Mouse (Mus musculus): ENCODE data around the gene C2cd3. TPM values are rescaled to one million over a fixed set of nuclear protein-coding genes. Genes with fewer than 3 reads are reported as not detected.

Gene C2cd3
- polyA plus RNA-seq, 1 experiment from 2014 or later: 34.2 TPM

GRCm38 (mm10) chr7:100468761-100469160, 96.7 kb downstream of the C2cd3 start:
- no peak overlapping the region for H3K9ac ChIP-seq (replicated peaks; ENCODE audit: low read depth, low read length)
- ATAC-seq (ENCODE audit: insufficient number of reproducible peaks, insufficient read depth, low FRiP score, low read depth): no peak
- H3K4me3 ChIP-seq (ENCODE audit: low read depth, low read length): no peak overlapping the region
- 90% methylated on average over 6 of the region's 6 CpGs for WGBS
- no peak overlapping the region for H3K27ac ChIP-seq (ENCODE audit: low read length)
- no peaks in the 10 kb centered on the region for H3K27me3 ChIP-seq (ENCODE audit: control insufficient read depth, insufficient read depth, low read length)
- H3K4me1 ChIP-seq (ENCODE audit: control insufficient read depth, insufficient read depth, low read length): peaks cover 6% of the 10 kb centered on the region
- H3K4me2 ChIP-seq (replicated peaks; ENCODE audit: low read depth, low read length): no peak overlapping the region
- peaks cover 10% of the 10 kb centered on the region; the same call in 1 of the 2 replicates for H3K36me3 ChIP-seq (ENCODE audit: control insufficient read depth, insufficient read depth, low read length)
- H3K9me3 ChIP-seq (ENCODE audit: control insufficient read depth, low read depth, low read length): no peaks in the 10 kb centered on the region

- Histone ChIP-seq H3K9ac (replicated peaks; ENCODE audit: low read depth, low read length) (no peak overlapping the region), H3K4me2 (replicated peaks; ENCODE audit: low read depth, low read length) (no peak overlapping the region), H3K27ac (ENCODE audit: low read length) (no peak overlapping the region), H3K9me3 (ENCODE audit: control insufficient read depth, low read depth, low read length) (no peaks in the 10 kb centered on the region), H3K4me1 (ENCODE audit: control insufficient read depth, insufficient read depth, low read length) (peaks cover 6% of the 10 kb centered on the region), H3K36me3 (ENCODE audit: control insufficient read depth, insufficient read depth, low read length) (peaks cover 7% of the 10 kb centered on the region; the same call in 1 of the 2 replicates), H3K4me3 (ENCODE audit: low read depth, low read length) (no peak overlapping the region), H3K27me3 (ENCODE audit: control insufficient read depth, insufficient read depth, low read length) (no peaks in the 10 kb centered on the region)
- WGBS: 88% methylated on average over 1 of the region's 1 CpGs
- ATAC-seq (ENCODE audit: insufficient number of reproducible peaks, insufficient read depth, low FRiP score, low read depth): no peak
Observed at GRCm38 (mm10) chr7:100469502-100469901, 97.5 kb downstream of the C2cd3 start.

- Histone ChIP-seq H3K36me3 (ENCODE audit: control insufficient read depth, insufficient read depth, low read length) (peaks cover 7% of the 10 kb centered on the region; the same call in 1 of the 2 replicates), H3K27ac (ENCODE audit: low read length) (no peak overlapping the region)
- WGBS: 88% methylated on average over 11 of the region's 11 CpGs
Observed at GRCm38 (mm10) chr7:100470796-100471406, 98.9 kb downstream of the C2cd3 start.

GRCm38 (mm10) chr7:100471407-100471797, 99.4 kb downstream of the C2cd3 start:
- no peak for ATAC-seq (ENCODE audit: insufficient number of reproducible peaks, insufficient read depth, low FRiP score, low read depth)
- H3K9me3 ChIP-seq (ENCODE audit: control insufficient read depth, low read depth, low read length): no peaks in the 10 kb centered on the region
- 81% methylated on average over 1 of the region's 1 CpGs for WGBS

More at GRCm38 (mm10) chr7:100470796-100471406, 98.9 kb downstream of the C2cd3 start:
- Histone ChIP-seq H3K9me3 (ENCODE audit: control insufficient read depth, low read depth, low read length) (no peaks in the 10 kb centered on the region), H3K9ac (replicated peaks; ENCODE audit: low read depth, low read length) (no peak overlapping the region), H3K4me2 (replicated peaks; ENCODE audit: low read depth, low read length) (no peak overlapping the region), H3K4me1 (ENCODE audit: control insufficient read depth, insufficient read depth, low read length) (no peaks in the 10 kb centered on the region; the same call in 1 of the 2 replicates), H3K4me3 (ENCODE audit: low read depth, low read length) (no peak overlapping the region), H3K27me3 (ENCODE audit: control insufficient read depth, insufficient read depth, low read length) (no peaks in the 10 kb centered on the region)
- no peak for ATAC-seq (ENCODE audit: insufficient number of reproducible peaks, insufficient read depth, low FRiP score, low read depth)

GRCm38 (mm10) chr7:100472777-100473176, 100.7 kb downstream of the C2cd3 start, which contains the start of gene Ucp3:
Gene Ucp3 (plus strand): TSS chr7:100472990.
- peaks cover 7% of the 10 kb centered on the region; the same call in 1 of the 2 replicates for H3K36me3 ChIP-seq (ENCODE audit: control insufficient read depth, insufficient read depth, low read length)
- 80% methylated on average over 6 of the region's 6 CpGs for WGBS
- H3K27ac ChIP-seq (ENCODE audit: low read length): no peak within 1 kb of the TSS
- H3K9me3 ChIP-seq (ENCODE audit: control insufficient read depth, low read depth, low read length): no peaks in the 10 kb centered on the region
- H3K4me1 ChIP-seq (ENCODE audit: control insufficient read depth, insufficient read depth, low read length): no peaks in the 10 kb centered on the region
- no peaks in the 10 kb centered on the region for H3K27me3 ChIP-seq (ENCODE audit: control insufficient read depth, insufficient read depth, low read length)
- no peak for ATAC-seq (ENCODE audit: insufficient number of reproducible peaks, insufficient read depth, low FRiP score, low read depth)
- H3K4me3 ChIP-seq (ENCODE audit: low read depth, low read length): no peak within 1 kb of the TSS
- H3K9ac ChIP-seq (replicated peaks; ENCODE audit: low read depth, low read length): no peak within 1 kb of the TSS
- H3K4me2 ChIP-seq (replicated peaks; ENCODE audit: low read depth, low read length): no peak within 1 kb of the TSS

More at GRCm38 (mm10) chr7:100471407-100471797, 99.4 kb downstream of the C2cd3 start:
- H3K4me3 ChIP-seq (ENCODE audit: low read depth, low read length): no peak overlapping the region
- H3K27me3 ChIP-seq (ENCODE audit: control insufficient read depth, insufficient read depth, low read length): no peaks in the 10 kb centered on the region
- no peak overlapping the region for H3K4me2 ChIP-seq (replicated peaks; ENCODE audit: low read depth, low read length)
- H3K36me3 ChIP-seq (ENCODE audit: control insufficient read depth, insufficient read depth, low read length): peaks cover 7% of the 10 kb centered on the region; the same call in 1 of the 2 replicates
- H3K4me1 ChIP-seq (ENCODE audit: control insufficient read depth, insufficient read depth, low read length): no peaks in the 10 kb centered on the region; the same call in 1 of the 2 replicates
- H3K9ac ChIP-seq (replicated peaks; ENCODE audit: low read depth, low read length): no peak overlapping the region
- H3K27ac ChIP-seq (ENCODE audit: low read length): no peak overlapping the region

- no peak overlapping the region for H3K4me3 ChIP-seq (ENCODE audit: low read depth, low read length)
- 78% methylated on average over 9 of the region's 9 CpGs for WGBS
- no peaks in the 10 kb centered on the region for H3K27me3 ChIP-seq (ENCODE audit: control insufficient read depth, insufficient read depth, low read length)
- no peak overlapping the region for H3K4me2 ChIP-seq (replicated peaks; ENCODE audit: low read depth, low read length)
- no peak overlapping the region for H3K27ac ChIP-seq (ENCODE audit: low read length)
- no peaks in the 10 kb centered on the region for H3K9me3 ChIP-seq (ENCODE audit: control insufficient read depth, low read depth, low read length)
- H3K9ac ChIP-seq (replicated peaks; ENCODE audit: low read depth, low read length): no peak overlapping the region
- peaks cover 7% of the 10 kb centered on the region; the same call in 1 of the 2 replicates for H3K36me3 ChIP-seq (ENCODE audit: control insufficient read depth, insufficient read depth, low read length)
- no peaks in the 10 kb centered on the region for H3K4me1 ChIP-seq (ENCODE audit: control insufficient read depth, insufficient read depth, low read length)
- ATAC-seq (ENCODE audit: insufficient number of reproducible peaks, insufficient read depth, low FRiP score, low read depth): no peak
Observed at GRCm38 (mm10) chr7:100473846-100474454, 101.9 kb downstream of the C2cd3 start.

GRCm38 (mm10) chr7:100474680-100475079, 102.6 kb downstream of the C2cd3 start:
- Histone ChIP-seq H3K9me3 (ENCODE audit: control insufficient read depth, low read depth, low read length) (no peaks in the 10 kb centered on the region), H3K27me3 (ENCODE audit: control insufficient read depth, insufficient read depth, low read length) (no peaks in the 10 kb centered on the region), H3K4me1 (ENCODE audit: control insufficient read depth, insufficient read depth, low read length) (no peaks in the 10 kb centered on the region), H3K36me3 (ENCODE audit: control insufficient read depth, insufficient read depth, low read length) (no peaks in the 10 kb centered on the region), H3K27ac (ENCODE audit: low read length) (no peak overlapping the region), H3K9ac (replicated peaks; ENCODE audit: low read depth, low read length) (no peak overlapping the region), H3K4me3 (ENCODE audit: low read depth, low read length) (no peak overlapping the region), H3K4me2 (replicated peaks; ENCODE audit: low read depth, low read length) (no peak overlapping the region)
- no peak for ATAC-seq (ENCODE audit: insufficient number of reproducible peaks, insufficient read depth, low FRiP score, low read depth)
- 35% methylated on average over 1 of the region's 1 CpGs for WGBS

- H3K4me1 ChIP-seq (ENCODE audit: control insufficient read depth, insufficient read depth, low read length): no peaks in the 10 kb centered on the region
- H3K27me3 ChIP-seq (ENCODE audit: control insufficient read depth, insufficient read depth, low read length): no peaks in the 10 kb centered on the region
- H3K4me3 ChIP-seq (ENCODE audit: low read depth, low read length): no peak overlapping the region
- no peak overlapping the region for H3K9ac ChIP-seq (replicated peaks; ENCODE audit: low read depth, low read length)
- WGBS: 69% methylated on average over 20 of the region's 20 CpGs
- no peaks in the 10 kb centered on the region for H3K36me3 ChIP-seq (ENCODE audit: control insufficient read depth, insufficient read depth, low read length)
- H3K9me3 ChIP-seq (ENCODE audit: control insufficient read depth, low read depth, low read length): no peaks in the 10 kb centered on the region
- no peak for ATAC-seq (ENCODE audit: insufficient number of reproducible peaks, insufficient read depth, low FRiP score, low read depth)
- H3K27ac ChIP-seq (ENCODE audit: low read length): no peak overlapping the region
- H3K4me2 ChIP-seq (replicated peaks; ENCODE audit: low read depth, low read length): no peak overlapping the region
Observed at GRCm38 (mm10) chr7:100479100-100479822, 107.2 kb downstream of the C2cd3 start.
